Mouse (Mus musculus): ENCODE results near the gene Uvrag.

DNA sequence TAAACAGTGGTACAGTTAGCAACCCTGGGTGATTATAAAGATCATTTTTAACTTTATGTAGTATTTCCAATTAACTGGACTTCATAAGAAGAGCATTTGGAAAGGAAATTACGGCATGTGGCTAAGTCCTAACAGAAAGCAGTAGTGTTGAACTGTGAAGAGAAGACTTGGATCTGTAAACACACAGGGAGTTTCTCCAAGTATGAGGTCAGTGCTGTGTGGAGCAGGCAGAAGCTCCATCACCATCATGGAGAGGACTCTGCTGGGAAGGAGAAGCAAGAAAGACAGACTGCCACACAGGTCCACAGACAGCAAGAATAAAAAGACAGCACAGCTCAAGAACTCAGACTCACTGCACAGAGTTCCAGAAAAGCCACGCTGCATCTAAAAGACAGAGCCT, 106.0 kb downstream of the Uvrag start:
- TF ChIP-seq CTCF (IDR thresholded peaks at IDR 0.05; ENCODE audit: low read depth, low read length) (no peak), POLR2AphosphoS5 (IDR thresholded peaks at IDR 0.05; ENCODE audit: insufficient replicate concordance, low read depth, low read length) (no peak)

Data from G1E (cell line).